Mouse (Mus musculus) layer of hippocampus, adult 18-20 months (tissue): Measurements from ENCODE around the gene Vps33a. TPM values are rescaled to one million over a fixed set of nuclear protein-coding genes. Genes with fewer than 3 reads are reported as not detected.
"Not testable (repeated sequence)": the region's sequence is repeated elsewhere in the genome, so short reads cannot be mapped to it uniquely, and the experiment has no call there.

Experiments
- DNase-seq, 2 experiments: peaks; one replicate each; pipeline ENCODE4 v3.0.0; 2022; ENCODE audit warnings: low spot score in 2 of 2
- total RNA-seq, 2 experiments: library from RNA; stranded (reverse); gene quantifications; 2 replicates each; pipeline ENCODE4 v1.2.3; 2021

Vps33a gene
- total RNA-seq, 2 experiments from 2014 or later, result 93.0 to 96.5 TPM

- no peak for DNase-seq
Measured at GRCm38 (mm10) chr5:123525281-123525680, 47.6 kb downstream of the Vps33a start, which contains the start of gene Gm49027. TSS of gene Gm49027 (minus strand) at chr5:123525488.

- DNase-seq, result no peak
Measured at GRCm38 (mm10) chr5:123524393-123524750, 48.5 kb downstream of the Vps33a start.

GRCm38 (mm10) chr5:123523692-123524392 lies 49.0 kb downstream of the Vps33a start, which contains the start of gene Diablo:
TSS of gene Diablo (minus strand) at chr5:123524176.
- peak; percentile 95 to 98 for DNase-seq

- no peak for DNase-seq
Measured at GRCm38 (mm10) chr5:123522166-123522565, 50.7 kb downstream of the Vps33a start.

GRCm38 (mm10) chr5:123521621-123522020 lies 51.2 kb downstream of the Vps33a start:
- DNase-seq, result no peak

GRCm38 (mm10) chr5:123520666-123521065 lies 52.2 kb downstream of the Vps33a start:
- no peak for DNase-seq

GRCm38 (mm10) chr5:123514871-123515270 lies 58.0 kb downstream of the Vps33a start:
- no peak for DNase-seq

- DNase-seq, result no peak
Measured at GRCm38 (mm10) chr5:123512102-123512501, 60.7 kb downstream of the Vps33a start.

- not testable (repeated sequence) for DNase-seq
Measured at GRCm38 (mm10) chr5:123511426-123511825, 61.4 kb downstream of the Vps33a start.

- no peak for DNase-seq
Measured at GRCm38 (mm10) chr5:123510160-123510559, 62.7 kb downstream of the Vps33a start, which contains the start of gene B3gnt4. TSS of gene B3gnt4 (plus strand) at chr5:123510460.

GRCm38 (mm10) chr5:123508921-123509320 lies 63.9 kb downstream of the Vps33a start:
- DNase-seq, result no peak

- DNase-seq, result peak; percentile 67 to 86
Measured at GRCm38 (mm10) chr5:123507936-123508723, 64.7 kb downstream of the Vps33a start.

GRCm38 (mm10) chr5:123501973-123502372 lies 70.9 kb downstream of the Vps33a start:
- no peak for DNase-seq

- DNase-seq, result peak in 1 of 2 experiments; percentile 74
Measured at GRCm38 (mm10) chr5:123499717-123500116, 73.1 kb downstream of the Vps33a start.

- DNase-seq, result no peak
Measured at GRCm38 (mm10) chr5:123489935-123490334, 82.9 kb downstream of the Vps33a start.

GRCm38 (mm10) chr5:123489112-123489785 lies 83.6 kb downstream of the Vps33a start, which contains the start of the genes Lrrc43 and Il31:
TSS of gene Lrrc43 (plus strand) at chr5:123489305.
TSS of gene Il31 (minus strand) at chr5:123489489.
- no peak for DNase-seq

GRCm38 (mm10) chr5:123487659-123488395 lies 85.0 kb downstream of the Vps33a start:
- DNase-seq, result no peak
